Mouse (Mus musculus) heart, embryonic 15.5 days (tissue): ENCODE measurements around the gene Slc16a3. TPM values are rescaled to one million over a fixed set of nuclear protein-coding genes. Genes with fewer than 3 reads are reported as not detected.

Experiments
- ATAC-seq: fragments of 200-750 bp; cut with Nextera tagmentation; replicated peaks from 2 replicates; pipeline ENCODE4 v1.8.0; 2017; ENCODE audit warnings: low read depth, moderate TSS enrichment; ENCODE audit not compliant: insufficient number of reproducible peaks, insufficient read depth, low FRiP score
- H3K27ac ChIP-seq: fragments of 300-500 bp; sonication (generic); 2 replicates; pipeline ENCODE4 v1.5.1; 2015; ENCODE audit warnings: mild to moderate bottlenecking, inconsistent platforms
- H3K27me3 ChIP-seq: fragments of 300-500 bp; sonication (generic); 2 replicates; pipeline ENCODE4 v1.6.1; 2015; ENCODE audit warnings: inconsistent platforms
- H3K36me3 ChIP-seq: fragments of 300-500 bp; sonication (generic); 2 replicates; pipeline ENCODE4 v1.6.1; 2015; ENCODE audit warnings: mild to moderate bottlenecking, inconsistent platforms
- H3K4me1 ChIP-seq: fragments of 300-500 bp; sonication (generic); replicated peaks from 2 replicates; pipeline ENCODE4 v1.6.1; 2015; ENCODE audit warnings: inconsistent platforms
- H3K4me2 ChIP-seq: fragments of 300-500 bp; sonication (generic); 2 replicates; pipeline ENCODE4 v1.6.1; 2015; ENCODE audit warnings: inconsistent platforms, mild to moderate bottlenecking, moderate library complexity
- H3K4me3 ChIP-seq: fragments of 300-500 bp; sonication (generic); 2 replicates; pipeline ENCODE4 v1.5.1; 2015; ENCODE audit warnings: mild to moderate bottlenecking, inconsistent platforms
- H3K9ac ChIP-seq: fragments of 300-500 bp; sonication (generic); 2 replicates; pipeline ENCODE4 v1.6.1; 2015; ENCODE audit warnings: mild to moderate bottlenecking, inconsistent platforms
- H3K9me3 ChIP-seq: fragments of 300-500 bp; sonication (generic); replicated peaks from 2 replicates; pipeline ENCODE4 v1.6.1; 2016; ENCODE audit warnings: inconsistent platforms
- WGBS: fragments of 180-500 bp; shearing (Covaris S2); methylation state at CpG from one replicate; pipeline ENCODE4 v1.1.7; 2015; ENCODE audit warnings: mixed read lengths; 5-methylcytosine and 5-hydroxymethylcytosine counted together
- polyA plus RNA-seq: library from polyadenylated mRNA; unstranded; fragments of >200 nt; fragmentation: Nextera tagmentation; extraction: Ambion mirVana; gene quantifications from 2 replicates; pipeline ENCODE4 v1.2.1, GENCODE M21; 2015

Gene Slc16a3
- polyA plus RNA-seq, 1 experiment from 2014 or later = 158 TPM

GRCm38 (mm10) chr11:120922528-120922927 lies 25.8 kb upstream of the Slc16a3 start:
- H3K27me3 ChIP-seq = no peaks in the 10 kb centered on the region
- no peak overlapping the region for H3K4me3 ChIP-seq
- H3K27ac ChIP-seq = peak overlapping the region; percentile 64
- no peak overlapping the region for H3K9ac ChIP-seq
- no peaks in the 10 kb centered on the region; the same call in 1 of the 2 replicates for H3K4me1 ChIP-seq
- ATAC-seq = no peak; the same call in 1 of the 2 replicates
- no peak overlapping the region for H3K4me2 ChIP-seq
- H3K9me3 ChIP-seq = no peaks in the 10 kb centered on the region
- 50% methylated on average over 3 of the region's 3 CpGs for WGBS
- peaks cover 22% of the 10 kb centered on the region; the same call in 1 of the 2 replicates for H3K36me3 ChIP-seq

- H3K27ac ChIP-seq = no peak overlapping the region
- no peaks in the 10 kb centered on the region for H3K36me3 ChIP-seq
- H3K9ac ChIP-seq = no peak overlapping the region
- H3K4me2 ChIP-seq = no peak overlapping the region
- 78% methylated on average over 4 of the region's 4 CpGs for WGBS
- peaks cover 6% of the 10 kb centered on the region; the same call in 1 of the 2 replicates for H3K4me1 ChIP-seq
- no peaks in the 10 kb centered on the region for H3K9me3 ChIP-seq
- H3K4me3 ChIP-seq = no peak overlapping the region
- ATAC-seq = no peak
- H3K27me3 ChIP-seq = no peaks in the 10 kb centered on the region
Observed at GRCm38 (mm10) chr11:120928468-120928867, 19.8 kb upstream of the Slc16a3 start.

GRCm38 (mm10) chr11:120931479-120931878 lies 16.8 kb upstream of the Slc16a3 start:
- Histone ChIP-seq H3K4me3 (no peak overlapping the region), H3K4me1 (peaks cover 6% of the 10 kb centered on the region; the same call in 1 of the 2 replicates), H3K27me3 (no peaks in the 10 kb centered on the region), H3K36me3 (no peaks in the 10 kb centered on the region), H3K9ac (no peak overlapping the region), H3K4me2 (no peak overlapping the region), H3K27ac (no peak overlapping the region), H3K9me3 (no peaks in the 10 kb centered on the region)
- 75% methylated on average over 4 of the region's 4 CpGs for whole genome bisulfite sequencing
- no peak for ATAC-seq

- Histone ChIP-seq H3K9ac (peak within 1 kb of the TSS; percentile 59), H3K4me1 (peaks cover 6% of the 10 kb centered on the region; the same call in 1 of the 2 replicates), H3K4me2 (peak within 1 kb of the TSS; percentile 80), H3K27me3 (no peaks in the 10 kb centered on the region), H3K4me3 (peak within 1 kb of the TSS; percentile 62), H3K36me3 (no peaks in the 10 kb centered on the region), H3K27ac (0 out of 2 replicates have a peak within 1 kb of the TSS, but pooled peaks have one; percentile 1), H3K9me3 (no peaks in the 10 kb centered on the region)
- peak; percentile 86 for ATAC-seq
- WGBS = 9% methylated on average over 44 of the region's 44 CpGs
Observed at GRCm38 (mm10) chr11:120932564-120933398, 15.5 kb upstream of the Slc16a3 start, which contains the start of gene Ccdc57. Ccdc57 (minus strand) TSS chr11:120932872.

- no peak for ATAC-seq
- 83% methylated on average over 1 of the region's 1 CpGs for WGBS
Observed at GRCm38 (mm10) chr11:120937976-120938375, 10.3 kb upstream of the Slc16a3 start.

GRCm38 (mm10) chr11:120938795-120939194 lies 9.5 kb upstream of the Slc16a3 start:
- H3K27ac ChIP-seq = no peak overlapping the region
- no peaks in the 10 kb centered on the region for H3K4me1 ChIP-seq
- H3K27me3 ChIP-seq = no peaks in the 10 kb centered on the region
- WGBS = 11% methylated on average over 4 of the region's 4 CpGs
- no peak overlapping the region for H3K9ac ChIP-seq
- no peak overlapping the region for H3K4me2 ChIP-seq
- no peak overlapping the region for H3K4me3 ChIP-seq
- H3K36me3 ChIP-seq = no peaks in the 10 kb centered on the region
- ATAC-seq = no peak
- no peaks in the 10 kb centered on the region for H3K9me3 ChIP-seq

More at GRCm38 (mm10) chr11:120937976-120938375, 10.3 kb upstream of the Slc16a3 start:
- 0 out of 2 replicates have a peak, but pooled peaks cover 2% of the 10 kb centered on the region for H3K4me1 ChIP-seq
- H3K36me3 ChIP-seq = no peaks in the 10 kb centered on the region
- no peaks in the 10 kb centered on the region for H3K27me3 ChIP-seq
- H3K27ac ChIP-seq = no peak overlapping the region
- no peak overlapping the region for H3K9ac ChIP-seq
- H3K9me3 ChIP-seq = no peaks in the 10 kb centered on the region
- H3K4me2 ChIP-seq = no peak overlapping the region
- no peak overlapping the region for H3K4me3 ChIP-seq

- no peaks in the 10 kb centered on the region for H3K4me1 ChIP-seq
- no peak overlapping the region for H3K4me3 ChIP-seq
- H3K36me3 ChIP-seq = no peaks in the 10 kb centered on the region
- 42% methylated on average over 6 of the region's 6 CpGs for WGBS
- H3K9ac ChIP-seq = no peak overlapping the region
- no peaks in the 10 kb centered on the region for H3K9me3 ChIP-seq
- no peak overlapping the region for H3K4me2 ChIP-seq
- ATAC-seq = no peak
- no peaks in the 10 kb centered on the region for H3K27me3 ChIP-seq
- H3K27ac ChIP-seq = no peak overlapping the region
Observed at GRCm38 (mm10) chr11:120939712-120940341, 8.5 kb upstream of the Slc16a3 start.

GRCm38 (mm10) chr11:120940959-120941358 lies 7.3 kb upstream of the Slc16a3 start:
- no peaks in the 10 kb centered on the region for H3K27me3 ChIP-seq
- no peak for ATAC-seq
- H3K9me3 ChIP-seq = no peaks in the 10 kb centered on the region
- H3K4me2 ChIP-seq = no peak overlapping the region
- 81% methylated on average over 6 of the region's 6 CpGs for whole genome bisulfite sequencing
- no peak overlapping the region for H3K4me3 ChIP-seq
- no peak overlapping the region for H3K27ac ChIP-seq
- H3K9ac ChIP-seq = no peak overlapping the region
- H3K36me3 ChIP-seq = no peaks in the 10 kb centered on the region
- H3K4me1 ChIP-seq = no peaks in the 10 kb centered on the region

- H3K27ac ChIP-seq = no peak overlapping the region
- H3K4me2 ChIP-seq = no peak overlapping the region
- 75% methylated on average over 7 of the region's 7 CpGs for WGBS
- no peak for ATAC-seq
- no peaks in the 10 kb centered on the region for H3K9me3 ChIP-seq
- no peaks in the 10 kb centered on the region for H3K36me3 ChIP-seq
- H3K4me1 ChIP-seq = peaks cover 20% of the 10 kb centered on the region
- no peak overlapping the region for H3K4me3 ChIP-seq
- H3K27me3 ChIP-seq = no peaks in the 10 kb centered on the region
- no peak overlapping the region for H3K9ac ChIP-seq
Observed at GRCm38 (mm10) chr11:120945266-120945665, 3.0 kb upstream of the Slc16a3 start.

GRCm38 (mm10) chr11:120945926-120946325 lies 2.4 kb upstream of the Slc16a3 start:
- no peak overlapping the region for H3K27ac ChIP-seq
- no peak overlapping the region for H3K4me3 ChIP-seq
- no peaks in the 10 kb centered on the region for H3K27me3 ChIP-seq
- no peak overlapping the region for H3K9ac ChIP-seq
- H3K9me3 ChIP-seq = no peaks in the 10 kb centered on the region
- WGBS = 92% methylated on average over 5 of the region's 5 CpGs
- H3K4me1 ChIP-seq = peaks cover 25% of the 10 kb centered on the region
- H3K4me2 ChIP-seq = no peak overlapping the region
- no peak for ATAC-seq
- no peaks in the 10 kb centered on the region for H3K36me3 ChIP-seq
